Mouse (Mus musculus): Measurements from ENCODE around the gene Mrtfb.
A peak's percentile ranks its signal among the peaks of the same experiment; 100 is the strongest.

The Mrtfb gene

GRCm38 (mm10) chr16:13255855-13256635 is at the start of gene Mrtfb:
Mrtfb (plus strand) TSS chr16:13256481.
- DNase-seq (ENCODE audit: low spot score): peak; percentile 91

GRCm38 (mm10) chr16:13207649-13208048 is 48.6 kb upstream of the Mrtfb start:
- no peak for DNase-seq (ENCODE audit: low spot score)

GRCm38 (mm10) chr16:13208087-13208486 is 48.2 kb upstream of the Mrtfb start:
- no peak for DNase-seq (ENCODE audit: low spot score)

- DNase-seq (ENCODE audit: low spot score): no peak
Measured at GRCm38 (mm10) chr16:13212781-13213180, 43.5 kb upstream of the Mrtfb start.

GRCm38 (mm10) chr16:13216116-13216952 is 39.9 kb upstream of the Mrtfb start:
- DNase-seq (ENCODE audit: low spot score): peak; percentile 23

GRCm38 (mm10) chr16:13217951-13218350 is 38.3 kb upstream of the Mrtfb start:
- no peak for DNase-seq (ENCODE audit: low spot score)

- DNase-seq (ENCODE audit: low spot score): peak; percentile 24
Measured at GRCm38 (mm10) chr16:13221475-13221874, 34.8 kb upstream of the Mrtfb start.

GRCm38 (mm10) chr16:13232043-13232442 is 24.2 kb upstream of the Mrtfb start:
- DNase-seq (ENCODE audit: low spot score): no peak

- peak; percentile 60 for DNase-seq (ENCODE audit: low spot score)
Measured at GRCm38 (mm10) chr16:13232912-13233802, 23.1 kb upstream of the Mrtfb start.

- DNase-seq (ENCODE audit: low spot score): no peak
Measured at GRCm38 (mm10) chr16:13239039-13239438, 17.2 kb upstream of the Mrtfb start.

- DNase-seq (ENCODE audit: low spot score): no peak
Measured at GRCm38 (mm10) chr16:13239544-13239943, 16.7 kb upstream of the Mrtfb start.

- DNase-seq (ENCODE audit: low spot score): no peak
Measured at GRCm38 (mm10) chr16:13240326-13240725, 16.0 kb upstream of the Mrtfb start.

GRCm38 (mm10) chr16:13245658-13246057 is 10.6 kb upstream of the Mrtfb start:
- no peak for DNase-seq (ENCODE audit: low spot score)

- DNase-seq (ENCODE audit: low spot score): no peak
Measured at GRCm38 (mm10) chr16:13246855-13247254, 9.4 kb upstream of the Mrtfb start.

- DNase-seq (ENCODE audit: low spot score): no peak
Measured at GRCm38 (mm10) chr16:13250061-13250460, 6.2 kb upstream of the Mrtfb start.

- DNase-seq (ENCODE audit: low spot score): peak; percentile 73
Measured at GRCm38 (mm10) chr16:13256667-13257527, 616 bp downstream of the Mrtfb start.

GRCm38 (mm10) chr16:13257528-13257835 is 1.2 kb downstream of the Mrtfb start:
- DNase-seq (ENCODE audit: low spot score): peak; percentile 24

GRCm38 (mm10) chr16:13259026-13259425 is 2.7 kb downstream of the Mrtfb start:
- DNase-seq (ENCODE audit: low spot score): no peak

- DNase-seq (ENCODE audit: low spot score): no peak
Measured at GRCm38 (mm10) chr16:13266312-13266711, 10.0 kb downstream of the Mrtfb start.

- no peak for DNase-seq (ENCODE audit: low spot score)
Measured at GRCm38 (mm10) chr16:13267350-13267904, 11.1 kb downstream of the Mrtfb start.

GRCm38 (mm10) chr16:13269426-13269825 is 13.1 kb downstream of the Mrtfb start:
- DNase-seq (ENCODE audit: low spot score): no peak

All from testis, postnatal 14 days (tissue).